Mouse (Mus musculus) midbrain, postnatal 0 days (tissue): ENCODE measurements around the gene Syngr4. TPM values are rescaled to one million over a fixed set of nuclear protein-coding genes. Genes with fewer than 3 reads are reported as not detected.

ENCODE experiments used
- ATAC-seq: fragments of 200-750 bp; cut with Nextera tagmentation; 2 replicates; pipeline ENCODE4 v1.8.0; 2017; ENCODE audit warnings: moderate number of reproducible peaks, mild to moderate bottlenecking, moderate TSS enrichment, moderate library complexity; ENCODE audit not compliant: low FRiP score
- DNase-seq: peaks from one replicate; pipeline ENCODE4 v3.0.0-alpha.2; 2015; ENCODE audit warnings: low spot score
- H3K27ac ChIP-seq: fragments of 300-500 bp; sonication (generic); 2 replicates; pipeline ENCODE4 v1.5.1; 2014; ENCODE audit warnings: low read depth, mild to moderate bottlenecking, low read length, mixed read lengths
- H3K27me3 ChIP-seq: fragments of 300-500 bp; sonication (generic); 2 replicates; pipeline ENCODE4 v1.6.1; 2014; ENCODE audit warnings: low read length, control low read depth, mixed read lengths; ENCODE audit not compliant: insufficient read depth
- H3K36me3 ChIP-seq: fragments of 300-500 bp; sonication (generic); 2 replicates; pipeline ENCODE4 v1.6.1; 2014; ENCODE audit warnings: low read length, control low read depth, mixed read lengths; ENCODE audit not compliant: insufficient read depth
- H3K4me1 ChIP-seq: fragments of 300-500 bp; sonication (generic); 2 replicates; pipeline ENCODE4 v1.6.1; 2014; ENCODE audit warnings: mild to moderate bottlenecking, control low read depth, antibody characterized with exemption, low read length, mixed read lengths; ENCODE audit not compliant: insufficient read depth
- H3K4me2 ChIP-seq: fragments of 300-500 bp; sonication (generic); 2 replicates; pipeline ENCODE4 v1.6.1; 2014; ENCODE audit warnings: low read depth, mild to moderate bottlenecking, low read length, mixed read lengths; ENCODE audit not compliant: poor library complexity, severe bottlenecking
- H3K4me3 ChIP-seq: fragments of 300-500 bp; sonication (generic); 2 replicates; pipeline ENCODE4 v1.5.1; 2014; ENCODE audit warnings: low read depth, mild to moderate bottlenecking, low read length, moderate library complexity
- H3K9ac ChIP-seq: fragments of 300-500 bp; sonication (generic); replicated peaks from 2 replicates; pipeline ENCODE4 v1.6.1; 2014; ENCODE audit warnings: mild to moderate bottlenecking, low read length, moderate library complexity, mixed read lengths; ENCODE audit not compliant: poor library complexity, severe bottlenecking
- H3K9me3 ChIP-seq: fragments of 300-500 bp; sonication (generic); 2 replicates; pipeline ENCODE4 v1.6.1; 2016; ENCODE audit warnings: low read length, control low read depth
- CTCF ChIP-seq: IDR thresholded peaks from 2 replicates; pipeline ENCODE4 v1.5.1; 2016; ENCODE audit warnings: antibody characterized with exemption, mild to moderate bottlenecking
- WGBS: fragments of 180-500 bp; shearing (Covaris S2); extraction: QIAGEN DNeasy Blood & Tissue Kit; methylation state at CpG from one replicate; pipeline ENCODE4 v1.1.7; 2014; 5-methylcytosine and 5-hydroxymethylcytosine counted together
- polyA plus RNA-seq: library from polyadenylated mRNA; unstranded; fragments of >200 nt; fragmentation: Nextera tagmentation; extraction: Ambion mirVana; gene quantifications from 2 replicates; pipeline ENCODE4 v1.2.1, GENCODE M21; 2015
- total RNA-seq: library from RNA; depleted of rRNA; stranded (reverse); fragments of >200 nt; gene quantifications from 2 replicates; pipeline ENCODE4 v1.2.3, GENCODE M21; 2014; rRNA removed

The Syngr4 gene
- total and polyA plus RNA-seq, 2 experiments from 2014 or later = 0.30 TPM; not detected in 1

- peaks cover 13% of the 10 kb centered on the region for H3K36me3 ChIP-seq
- ATAC-seq (no peak), DNase-seq (no peak)
- H3K27ac ChIP-seq = no peak overlapping the region
- H3K27me3 ChIP-seq = no peaks in the 10 kb centered on the region
- H3K4me1 ChIP-seq = no peaks in the 10 kb centered on the region
- no peaks in the 10 kb centered on the region for H3K9me3 ChIP-seq
- no peak overlapping the region for H3K4me2 ChIP-seq
- WGBS = 89% methylated on average over 10 of the region's 10 CpGs
- no peak for TF ChIP-seq CTCF
- H3K4me3 ChIP-seq = no peak overlapping the region
- no peak overlapping the region for H3K9ac ChIP-seq
These were observed 53.4 kb downstream of the Syngr4 start for GRCm38 (mm10) chr7:45842950-45843744.

Other genes starting within 250 kb of the Syngr4 start
- 0.99 TPM in 1 of 2 replicates, not detected in the other for gene Fut2, start 230.3 kb downstream of the Syngr4 start, total RNA-seq
- 0.27 and 0.29 TPM in 2 replicates for gene Fut2, start 230.3 kb downstream of the Syngr4 start, polyA plus RNA-seq
- gene Ntn5, start 212.7 kb downstream of the Syngr4 start, total RNA-seq = 1.3 and 1.4 TPM in 2 replicates
- 0.37 and 0.73 TPM in 2 replicates for gene Ntn5, start 212.7 kb downstream of the Syngr4 start, polyA plus RNA-seq
- gene Sec1, start 202.3 kb downstream of the Syngr4 start, total RNA-seq = 0.28 and 1.0 TPM in 2 replicates
- gene Sec1, start 202.3 kb downstream of the Syngr4 start, polyA plus RNA-seq = 0.37 and 0.79 TPM in 2 replicates
- 118 and 130 TPM in 2 replicates for gene Car11, start 196.9 kb downstream of the Syngr4 start, total RNA-seq
- 107 and 114 TPM in 2 replicates for gene Car11, start 196.9 kb downstream of the Syngr4 start, polyA plus RNA-seq
- 8.4 and 9.6 TPM in 2 replicates for gene Dbp, start 191.6 kb downstream of the Syngr4 start, total RNA-seq
- 4.6 and 4.8 TPM in 2 replicates for gene Dbp, start 191.6 kb downstream of the Syngr4 start, polyA plus RNA-seq
- gene Rpl18, start 181.3 kb downstream of the Syngr4 start, total RNA-seq = 801 and 989 TPM in 2 replicates
- 473 and 492 TPM in 2 replicates for gene Rpl18, start 181.3 kb downstream of the Syngr4 start, polyA plus RNA-seq
- 22.4 and 23.5 TPM in 2 replicates for gene Sphk2, start 178.7 kb downstream of the Syngr4 start, total RNA-seq
- 15.8 and 18.1 TPM in 2 replicates for gene Sphk2, start 178.7 kb downstream of the Syngr4 start, polyA plus RNA-seq
- 0.14 TPM in 1 of 2 replicates, not detected in the other for gene Fam83e, start 175.5 kb downstream of the Syngr4 start, total RNA-seq
- 0.16 and 0.25 TPM in 2 replicates for gene Fam83e, start 175.5 kb downstream of the Syngr4 start, polyA plus RNA-seq
- gene Spaca4, start 170.9 kb downstream of the Syngr4 start, total RNA-seq = not detected in 2 replicates
- gene Spaca4, start 170.9 kb downstream of the Syngr4 start, polyA plus RNA-seq = not detected in 2 replicates
- gene Lmtk3, start 113.0 kb downstream of the Syngr4 start, total RNA-seq = 170 and 172 TPM in 2 replicates
- gene Lmtk3, start 113.0 kb downstream of the Syngr4 start, polyA plus RNA-seq = 13.7 and 19.1 TPM in 2 replicates
- gene Sult2b1, start 112.0 kb downstream of the Syngr4 start, total RNA-seq = 5.0 and 5.1 TPM in 2 replicates
- 5.6 and 6.1 TPM in 2 replicates for gene Sult2b1, start 112.0 kb downstream of the Syngr4 start, polyA plus RNA-seq
- gene Cyth2, start 82.1 kb downstream of the Syngr4 start, total RNA-seq = 210 and 223 TPM in 2 replicates
- 219 and 236 TPM in 2 replicates for gene Cyth2, start 82.1 kb downstream of the Syngr4 start, polyA plus RNA-seq
- gene Kcnj14, start 71.9 kb downstream of the Syngr4 start, total RNA-seq = 0.71 and 2.1 TPM in 2 replicates
- 1.5 TPM in 2 replicates for gene Kcnj14, start 71.9 kb downstream of the Syngr4 start, polyA plus RNA-seq
- gene Grwd1, start 65.8 kb downstream of the Syngr4 start, total RNA-seq = 31.3 and 34.2 TPM in 2 replicates
- gene Grwd1, start 65.8 kb downstream of the Syngr4 start, polyA plus RNA-seq = 48.7 and 52.9 TPM in 2 replicates
- gene Kdelr1, start 23.9 kb downstream of the Syngr4 start, total RNA-seq = 170 and 207 TPM in 2 replicates
- 52.0 and 54.8 TPM in 2 replicates for gene Kdelr1, start 23.9 kb downstream of the Syngr4 start, polyA plus RNA-seq
- 51.6 and 51.7 TPM in 2 replicates for gene Grin2d, start 18.3 kb downstream of the Syngr4 start, total RNA-seq
- 5.4 and 6.6 TPM in 2 replicates for gene Grin2d, start 18.3 kb downstream of the Syngr4 start, polyA plus RNA-seq
- gene Tmem143, start 227 bp upstream of the Syngr4 start, total RNA-seq = 27.4 and 41.6 TPM in 2 replicates
- gene Tmem143, start 227 bp upstream of the Syngr4 start, polyA plus RNA-seq = 5.5 and 5.6 TPM in 2 replicates
- 12.8 and 17.0 TPM in 2 replicates for gene Emp3, start 24.7 kb upstream of the Syngr4 start, total RNA-seq
- gene Emp3, start 24.7 kb upstream of the Syngr4 start, polyA plus RNA-seq = 36.4 and 38.5 TPM in 2 replicates
- 4.2 and 7.2 TPM in 2 replicates for gene Ccdc114, start 27.4 kb upstream of the Syngr4 start, total RNA-seq
- 4.3 and 5.8 TPM in 2 replicates for gene Ccdc114, start 27.4 kb upstream of the Syngr4 start, polyA plus RNA-seq
- 1.3 and 2.1 TPM in 2 replicates for gene Abcc6, start 133.6 kb upstream of the Syngr4 start, total RNA-seq
- gene Abcc6, start 133.6 kb upstream of the Syngr4 start, polyA plus RNA-seq = 0.43 and 0.89 TPM in 2 replicates
- 44.2 and 56.3 TPM in 2 replicates for gene Nomo1, start 137.0 kb upstream of the Syngr4 start, total RNA-seq
- gene Nomo1, start 137.0 kb upstream of the Syngr4 start, polyA plus RNA-seq = 35.8 and 38.7 TPM in 2 replicates
- 14.4 and 26.2 TPM in 2 replicates for gene Kcnj11, start 204.1 kb upstream of the Syngr4 start, total RNA-seq
- gene Kcnj11, start 204.1 kb upstream of the Syngr4 start, polyA plus RNA-seq = 2.7 and 2.9 TPM in 2 replicates